Mouse (Mus musculus): ENCODE measurements around the gene Rpl22. TPM values are rescaled to one million over a fixed set of nuclear protein-coding genes. Genes with fewer than 3 reads are reported as not detected.

The Rpl22 gene
- total and polyA plus RNA-seq, 2 experiments: 22.2 to 199 TPM

DNA sequence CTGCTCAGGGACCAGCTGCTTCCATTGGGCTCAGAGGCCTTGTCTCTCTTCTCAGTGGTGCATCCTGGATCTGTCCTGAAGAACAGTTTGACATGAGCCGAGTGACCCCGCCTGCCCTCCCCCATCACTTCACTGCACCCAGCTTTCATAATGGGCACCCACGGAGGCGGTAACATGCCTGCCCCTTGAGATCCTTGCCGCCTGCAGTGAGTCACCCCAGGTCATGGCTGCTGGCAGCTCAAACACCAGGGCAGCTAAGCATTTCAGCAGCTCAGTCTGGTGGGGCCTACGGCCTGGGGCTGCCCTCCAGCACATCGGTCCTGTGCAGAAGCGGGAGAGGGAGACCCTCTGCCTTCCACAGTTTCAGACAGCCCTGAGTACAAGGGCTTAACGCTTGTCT, 18.0 kb upstream of the Rpl22 start:
- peaks cover 3% of the 10 kb centered on the region; the same call in 1 of the 2 replicates for H3K36me3 ChIP-seq (ENCODE audit: control insufficient read depth, insufficient read depth, low read length)
- TF ChIP-seq POLR2A (IDR thresholded peaks at IDR 0.05; ENCODE audit: extremely low read depth, insufficient read depth, low read length) (no peak), CTCF (IDR thresholded peaks at IDR 0.05; ENCODE audit: low read depth, low read length) (no peak)
- no peak overlapping the region for H3K27ac ChIP-seq (replicated peaks; ENCODE audit: insufficient read depth, low read depth, low read length)
- no peak overlapping the region for H3K9ac ChIP-seq (ENCODE audit: low read depth, low read length)
- H3K4me3 ChIP-seq (ENCODE audit: insufficient read depth, low read depth, low read length): no peak overlapping the region
- no peaks in the 10 kb centered on the region for H3K4me1 ChIP-seq (ENCODE audit: control insufficient read depth, insufficient read depth, low read length)
- H3K79me2 ChIP-seq (ENCODE audit: control insufficient read depth, insufficient read depth, low read length): no peaks in the 10 kb centered on the region
- DNase-seq (ENCODE audit: extremely low read depth, low read depth, low spot score): no peak
- 84% methylated on average over 9 of the region's 9 CpGs for WGBS
- H3K27me3 ChIP-seq (ENCODE audit: control insufficient read depth, insufficient read depth, low read length): peaks cover 10% of the 10 kb centered on the region; the same call in 1 of the 2 replicates

DNA sequence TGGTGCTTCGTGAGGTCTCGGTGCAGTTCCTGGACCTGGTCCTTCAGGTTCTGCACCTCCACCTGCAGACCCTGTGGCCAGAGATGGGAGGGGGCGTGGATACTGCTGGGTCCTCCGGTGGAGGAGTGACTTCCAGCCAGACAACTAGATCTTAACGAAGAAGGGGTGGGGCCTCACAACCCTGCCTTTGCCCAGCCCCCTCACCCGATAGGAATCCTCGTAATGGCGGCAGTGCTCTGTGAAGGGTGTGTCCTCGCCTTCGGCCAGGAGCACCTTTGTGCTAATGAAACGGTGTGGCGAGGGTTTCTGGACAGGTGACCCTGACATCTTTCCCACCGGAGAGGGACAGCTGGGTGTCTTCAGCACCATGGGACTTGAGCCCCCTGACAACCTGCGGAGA, 13.4 kb upstream of the Rpl22 start:
- H3K4me3 ChIP-seq (ENCODE audit: insufficient read depth, low read depth, low read length): no peak overlapping the region
- peaks cover 14% of the 10 kb centered on the region; the same call in 1 of the 2 replicates for H3K27me3 ChIP-seq (ENCODE audit: control insufficient read depth, insufficient read depth, low read length)

DNA sequence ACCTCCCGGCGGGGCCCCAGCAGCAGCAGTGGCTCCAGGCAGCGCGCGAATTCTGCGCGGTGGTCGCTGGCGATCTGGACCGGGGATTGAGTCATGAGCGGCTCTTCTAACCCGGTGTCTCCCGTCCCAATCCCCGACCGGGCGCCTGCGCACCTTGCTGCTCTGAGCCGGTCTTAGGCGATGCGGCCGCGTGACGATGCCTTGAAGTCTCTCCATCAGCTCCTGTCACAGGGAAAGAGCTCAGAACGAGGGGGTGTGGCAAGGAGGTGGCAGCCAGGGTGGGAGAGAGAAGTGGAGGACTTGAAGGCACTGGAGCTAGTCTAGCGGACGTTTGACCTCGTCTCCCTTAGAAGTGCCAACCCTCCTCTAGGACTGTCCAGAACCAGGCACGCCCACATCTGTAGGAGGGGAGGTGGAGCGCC, 12.3 kb upstream of the Rpl22 start:
- Histone ChIP-seq H3K4me3 (ENCODE audit: insufficient read depth, low read depth, low read length) (no peak overlapping the region), H3K4me1 (ENCODE audit: control insufficient read depth, insufficient read depth, low read length) (no peaks in the 10 kb centered on the region), H3K27ac (replicated peaks; ENCODE audit: insufficient read depth, low read depth, low read length) (no peak overlapping the region), H3K27me3 (ENCODE audit: control insufficient read depth, insufficient read depth, low read length) (peaks cover 14% of the 10 kb centered on the region; the same call in 1 of the 2 replicates), H3K9ac (ENCODE audit: low read depth, low read length) (no peak overlapping the region), H3K36me3 (ENCODE audit: control insufficient read depth, insufficient read depth, low read length) (no peaks in the 10 kb centered on the region), H3K79me2 (ENCODE audit: control insufficient read depth, insufficient read depth, low read length) (no peaks in the 10 kb centered on the region)
- TF ChIP-seq POLR2A (IDR thresholded peaks at IDR 0.05; ENCODE audit: extremely low read depth, insufficient read depth, low read length) (no peak), CTCF (IDR thresholded peaks at IDR 0.05; ENCODE audit: low read depth, low read length) (no peak)
- WGBS: 2% methylated on average over 29 of the region's 29 CpGs
- DNase-seq (ENCODE audit: extremely low read depth, low read depth, low spot score): no peak

More for the DNA sequence above, 13.4 kb upstream of the Rpl22 start:
- TF ChIP-seq CTCF (IDR thresholded peaks at IDR 0.05; ENCODE audit: low read depth, low read length): no peak
- no peak for TF ChIP-seq POLR2A (IDR thresholded peaks at IDR 0.05; ENCODE audit: extremely low read depth, insufficient read depth, low read length)
- H3K36me3 ChIP-seq (ENCODE audit: control insufficient read depth, insufficient read depth, low read length): no peaks in the 10 kb centered on the region
- no peak overlapping the region for H3K9ac ChIP-seq (ENCODE audit: low read depth, low read length)
- H3K27ac ChIP-seq (replicated peaks; ENCODE audit: insufficient read depth, low read depth, low read length): no peak overlapping the region
- WGBS: 6% methylated on average over 14 of the region's 14 CpGs
- no peaks in the 10 kb centered on the region for H3K4me1 ChIP-seq (ENCODE audit: control insufficient read depth, insufficient read depth, low read length)
- no peak for DNase-seq (ENCODE audit: extremely low read depth, low read depth, low spot score)
- H3K79me2 ChIP-seq (ENCODE audit: control insufficient read depth, insufficient read depth, low read length): no peaks in the 10 kb centered on the region

DNA sequence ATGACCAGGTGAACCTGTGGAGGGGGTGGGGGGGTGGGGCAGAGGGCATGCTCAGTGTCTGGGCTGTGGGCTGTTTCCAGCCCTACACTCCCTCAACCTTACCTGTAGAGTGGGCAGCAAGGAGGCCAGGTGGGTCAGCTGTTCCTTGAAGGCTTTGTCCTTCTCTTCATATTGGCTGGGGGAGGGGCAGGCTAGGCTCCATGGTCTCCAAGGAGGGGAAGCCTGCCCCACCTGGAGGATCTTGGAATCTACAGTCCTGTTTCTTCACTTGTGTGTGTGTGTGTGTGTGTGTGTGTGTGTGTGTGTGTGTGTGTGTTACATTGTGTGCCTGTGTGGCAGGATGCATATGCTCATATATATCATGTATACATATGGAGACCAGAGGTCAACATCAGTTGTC, 11.6 kb upstream of the Rpl22 start:
- Histone ChIP-seq H3K27me3 (ENCODE audit: control insufficient read depth, insufficient read depth, low read length) (peaks cover 14% of the 10 kb centered on the region; the same call in 1 of the 2 replicates), H3K4me1 (ENCODE audit: control insufficient read depth, insufficient read depth, low read length) (peaks cover 3% of the 10 kb centered on the region; the same call in 1 of the 2 replicates), H3K36me3 (ENCODE audit: control insufficient read depth, insufficient read depth, low read length) (no peaks in the 10 kb centered on the region), H3K27ac (replicated peaks; ENCODE audit: insufficient read depth, low read depth, low read length) (no peak overlapping the region), H3K9ac (ENCODE audit: low read depth, low read length) (no peak overlapping the region), H3K79me2 (ENCODE audit: control insufficient read depth, insufficient read depth, low read length) (no peaks in the 10 kb centered on the region), H3K4me3 (ENCODE audit: insufficient read depth, low read depth, low read length) (no peak overlapping the region)
- DNase-seq (ENCODE audit: extremely low read depth, low read depth, low spot score): no peak
- no peak for TF ChIP-seq POLR2A (IDR thresholded peaks at IDR 0.05; ENCODE audit: extremely low read depth, insufficient read depth, low read length)
- no peak for TF ChIP-seq CTCF (IDR thresholded peaks at IDR 0.05; ENCODE audit: low read depth, low read length)

DNA sequence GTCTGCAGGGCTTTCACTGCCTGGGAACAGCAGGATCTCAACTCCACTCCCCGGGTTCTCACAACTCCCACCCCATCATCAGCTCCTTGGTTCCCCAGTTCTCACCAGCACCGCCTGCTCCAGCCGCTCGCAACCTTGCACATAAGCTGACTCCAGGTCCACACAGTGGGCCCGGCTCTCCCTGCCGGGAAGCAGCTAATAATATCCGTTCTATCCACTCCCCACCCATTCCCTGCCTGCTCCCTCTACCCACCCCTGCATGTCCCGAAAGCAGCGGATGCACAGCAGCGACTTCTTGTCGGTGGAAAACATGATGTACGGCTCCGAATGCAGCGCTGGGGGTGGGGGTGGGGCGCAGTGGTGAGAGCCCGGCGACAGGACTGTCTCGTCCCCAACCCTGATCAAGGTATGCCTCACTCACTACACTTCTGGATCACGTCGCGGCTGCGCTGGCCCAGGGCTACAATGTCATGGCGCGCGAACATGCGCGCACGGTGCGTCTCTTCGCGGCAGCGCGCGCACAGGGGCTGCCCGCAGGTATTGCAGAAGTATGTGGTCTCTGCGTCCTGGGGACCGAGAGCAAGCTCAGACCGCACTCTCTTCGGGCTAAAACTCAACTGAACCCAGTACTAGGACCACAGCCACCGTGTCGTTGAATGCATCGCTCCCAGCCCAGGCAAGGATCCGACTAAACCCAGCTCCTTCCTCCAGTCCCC, 9.9 kb upstream of the Rpl22 start:
- no peak overlapping the region for H3K9ac ChIP-seq (ENCODE audit: low read depth, low read length)
- no peak overlapping the region for H3K4me3 ChIP-seq (ENCODE audit: insufficient read depth, low read depth, low read length)
- H3K79me2 ChIP-seq (ENCODE audit: control insufficient read depth, insufficient read depth, low read length): no peaks in the 10 kb centered on the region
- H3K27me3 ChIP-seq (ENCODE audit: control insufficient read depth, insufficient read depth, low read length): peaks cover 14% of the 10 kb centered on the region; the same call in 1 of the 2 replicates
- 3% methylated on average over 43 of the region's 43 CpGs for WGBS
- no peak for TF ChIP-seq POLR2A (IDR thresholded peaks at IDR 0.05; ENCODE audit: extremely low read depth, insufficient read depth, low read length)
- TF ChIP-seq CTCF (IDR thresholded peaks at IDR 0.05; ENCODE audit: low read depth, low read length): no peak
- DNase-seq (ENCODE audit: extremely low read depth, low read depth, low spot score): no peak
- no peaks in the 10 kb centered on the region for H3K36me3 ChIP-seq (ENCODE audit: control insufficient read depth, insufficient read depth, low read length)
- no peak overlapping the region for H3K27ac ChIP-seq (replicated peaks; ENCODE audit: insufficient read depth, low read depth, low read length)
- H3K4me1 ChIP-seq (ENCODE audit: control insufficient read depth, insufficient read depth, low read length): peaks cover 3% of the 10 kb centered on the region; the same call in 1 of the 2 replicates

DNA sequence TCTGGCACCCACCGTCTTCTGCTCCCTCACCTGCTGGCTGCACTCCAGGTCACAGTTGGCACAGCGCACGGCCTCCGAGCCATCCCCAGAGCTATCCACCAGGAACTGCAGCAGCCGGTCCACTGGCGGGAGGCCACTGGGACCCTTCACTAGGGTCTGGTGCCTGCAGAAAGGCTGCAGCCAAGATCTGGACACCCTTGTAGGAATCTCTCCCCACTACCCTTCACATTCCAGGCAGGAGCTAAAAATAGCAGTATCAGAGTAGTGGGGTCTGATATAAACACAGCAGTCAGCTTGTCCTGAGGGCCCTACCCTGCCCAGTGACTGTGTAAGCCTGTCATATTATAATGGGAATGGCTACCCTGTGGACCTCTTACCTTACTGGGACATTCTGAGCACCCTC, 7.9 kb upstream of the Rpl22 start:
- Histone ChIP-seq H3K36me3 (ENCODE audit: control insufficient read depth, insufficient read depth, low read length) (no peaks in the 10 kb centered on the region), H3K4me1 (ENCODE audit: control insufficient read depth, insufficient read depth, low read length) (peaks cover 3% of the 10 kb centered on the region; the same call in 1 of the 2 replicates), H3K4me3 (ENCODE audit: insufficient read depth, low read depth, low read length) (no peak overlapping the region), H3K79me2 (ENCODE audit: control insufficient read depth, insufficient read depth, low read length) (no peaks in the 10 kb centered on the region), H3K9ac (ENCODE audit: low read depth, low read length) (no peak overlapping the region), H3K27ac (replicated peaks; ENCODE audit: insufficient read depth, low read depth, low read length) (no peak overlapping the region), H3K27me3 (ENCODE audit: control insufficient read depth, insufficient read depth, low read length) (peaks cover 4% of the 10 kb centered on the region; the same call in 1 of the 2 replicates)
- TF ChIP-seq CTCF (IDR thresholded peaks at IDR 0.05; ENCODE audit: low read depth, low read length) (no peak), POLR2A (IDR thresholded peaks at IDR 0.05; ENCODE audit: extremely low read depth, insufficient read depth, low read length) (no peak)
- DNase-seq (ENCODE audit: extremely low read depth, low read depth, low spot score): no peak
- 85% methylated on average over 6 of the region's 6 CpGs for WGBS
